Mouse (Mus musculus) liver, embryonic 14.5 days (tissue): Measurements from ENCODE around the gene Eftud2.

ENCODE experiments used
- CTCF ChIP-seq: IDR thresholded peaks from 2 replicates; pipeline ENCODE4 v1.5.1; 2016; ENCODE audit warnings: antibody characterized with exemption, low read depth, control low read depth
- EP300 ChIP-seq: IDR thresholded peaks from 2 replicates; pipeline ENCODE4 v1.6.1; 2016; ENCODE audit warnings: antibody characterized with exemption, low read depth

GRCm38 (mm10) chr11:102924557-102925350 is 44.0 kb upstream of the Eftud2 start, which contains the start of gene Kif18b:
- no peak for TF ChIP-seq CTCF
- TF ChIP-seq EP300, result no peak; the same call in 1 of the 2 replicates
